Mouse (Mus musculus) lung, postnatal 14 days (tissue): ENCODE measurements at regions not wholly inside any gene's neighbourhood (a gene's known extent, or its start where the extent isn't known, plus 50 kb on each side); places are given as distances from the start of the nearest gene placed in this dataset.
A peak's percentile ranks its signal among the peaks of the same experiment; 100 is the strongest.

Experiments
- DNase-seq: peaks from one replicate; pipeline ENCODE4 v3.0.0; 2021

- DNase-seq: peak; percentile 35
Measured at GRCm38 (mm10) chr12:99097618-99098066, 177.3 kb downstream of the Ttc8 start.

GRCm38 (mm10) chr12:99099881-99100280 is 179.5 kb downstream of the Ttc8 start:
- no peak for DNase-seq

GRCm38 (mm10) chr12:99108616-99109015 is 188.2 kb downstream of the Ttc8 start:
- DNase-seq: no peak

DNA sequence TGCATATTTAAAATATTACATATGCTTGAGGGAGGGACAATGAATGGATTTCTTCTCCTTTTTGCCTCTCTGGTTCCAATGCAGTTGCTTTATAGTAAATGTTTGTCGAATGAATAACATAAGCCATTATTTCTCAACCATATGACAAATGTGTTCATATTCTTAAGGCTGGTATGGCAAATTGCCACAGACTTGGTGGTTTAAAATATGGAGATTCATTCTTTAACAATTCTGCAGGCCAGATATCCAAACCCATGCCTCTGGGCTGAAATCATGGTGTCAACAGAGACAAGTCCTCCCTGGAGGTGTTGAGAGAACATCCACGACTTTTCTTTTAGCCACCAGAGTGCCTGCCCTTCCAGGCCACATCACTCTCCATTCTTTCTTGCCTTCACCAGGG is 193.4 kb downstream of the Ttc8 start:
- DNase-seq: no peak

DNA sequence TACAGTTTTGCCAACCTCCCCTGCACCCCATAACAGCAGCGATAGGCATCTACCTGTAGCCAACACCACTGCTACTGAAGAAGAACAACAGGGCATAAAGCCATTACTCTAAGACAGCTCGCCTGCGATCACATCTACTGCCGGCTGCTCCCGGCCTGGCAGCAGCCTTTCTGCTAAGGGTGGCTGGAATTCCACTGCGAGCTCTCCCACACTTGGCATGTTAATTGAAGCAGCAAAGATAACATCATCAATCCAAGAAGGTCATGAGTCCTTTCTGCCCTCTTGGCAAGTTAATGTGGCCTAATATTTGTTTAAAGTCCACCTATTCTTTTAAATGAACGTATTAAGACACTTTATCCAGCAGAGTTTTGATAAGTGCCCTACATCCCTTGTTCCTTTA is 196.1 kb downstream of the Ttc8 start:
- DNase-seq: no peak

- DNase-seq: no peak
Measured at GRCm38 (mm10) chr12:99118381-99119115, 198.2 kb downstream of the Ttc8 start.

DNA sequence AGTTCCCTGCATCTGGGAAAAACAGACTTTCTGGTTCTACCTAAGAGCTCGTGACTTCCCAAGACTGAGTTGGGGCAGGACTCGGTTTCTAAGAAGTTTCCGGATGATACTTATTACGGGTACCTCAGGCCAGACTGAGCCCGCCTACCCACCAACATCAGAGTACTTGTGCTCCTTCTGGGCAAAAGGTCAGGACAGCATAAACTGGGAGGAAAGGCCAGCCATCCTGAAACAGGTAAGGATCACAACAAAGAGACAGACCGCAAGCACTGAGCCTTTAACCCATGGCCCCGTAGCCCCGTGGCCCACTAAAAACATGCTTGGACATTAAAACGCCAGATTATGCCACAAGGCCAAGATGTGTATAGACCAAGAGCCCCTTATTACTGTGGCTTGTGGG is 199.6 kb downstream of the Ttc8 start:
- no peak for DNase-seq

GRCm38 (mm10) chr12:99123611-99124495 is 203.5 kb downstream of the Ttc8 start:
- peak; percentile 2 for DNase-seq

DNA sequence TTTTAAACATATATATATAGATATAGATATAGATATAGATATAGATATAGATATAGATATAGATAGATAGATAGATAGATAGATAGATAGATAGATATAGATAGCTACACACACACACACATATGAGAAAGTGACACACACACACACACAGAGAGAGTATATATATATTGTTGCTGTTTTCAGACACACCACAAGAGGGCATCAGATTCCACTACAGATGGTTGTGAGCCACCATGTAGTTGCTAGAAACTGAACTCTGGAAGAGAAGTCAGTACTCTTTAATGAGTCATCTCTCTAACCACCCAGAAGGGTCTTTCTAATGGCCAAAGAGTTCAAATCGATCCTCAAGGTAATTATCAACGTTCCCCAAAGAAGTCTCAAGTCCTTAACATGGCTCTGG is 205.8 kb downstream of the Ttc8 start:
- no peak for DNase-seq
